Mouse (Mus musculus): ENCODE results near the gene Tubb4b. TPM values are rescaled to one million over a fixed set of nuclear protein-coding genes. Genes with fewer than 3 reads are reported as not detected.
A peak's percentile ranks its signal among the peaks of the same experiment; 100 is the strongest.

Gene Tubb4b
- total and polyA plus RNA-seq, 3 experiments, result 183 to 1,037 (median 979) TPM

DNA sequence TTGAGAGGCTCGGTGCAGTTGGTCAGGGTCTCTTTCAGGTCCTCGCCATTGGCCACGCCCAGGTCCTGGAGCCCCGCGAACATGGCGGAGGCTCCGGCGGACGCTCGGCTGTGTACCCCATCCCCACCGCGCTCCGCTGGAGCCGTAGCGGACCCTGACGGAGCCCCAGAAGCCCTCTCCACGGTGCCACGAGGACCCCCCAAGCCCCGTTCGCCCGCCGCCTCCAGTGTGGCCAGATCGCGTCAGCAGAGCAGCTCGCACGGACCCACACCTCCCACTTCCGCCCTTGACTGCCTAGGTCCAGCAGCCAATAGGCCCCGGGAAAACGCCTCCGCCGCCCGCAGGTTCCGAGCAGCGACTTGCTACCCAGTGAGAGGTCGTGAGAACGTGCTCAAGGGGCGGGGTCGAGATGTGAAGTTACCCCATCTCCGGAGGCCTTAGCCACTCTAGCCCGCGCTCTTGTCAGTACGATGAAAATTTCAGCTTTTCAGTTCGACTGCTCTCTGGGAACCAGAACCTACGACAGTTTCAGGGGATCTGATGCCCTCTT is 13.3 kb downstream of the Tubb4b start, which contains the start of gene Nelfb (continued):
- peak; percentile 58; the same call in 1 of the 2 replicates for TF ChIP-seq GABPA (IDR thresholded peaks at IDR 0.05; ENCODE audit: low read depth, low read length)
- peak; percentile 65; the same call in 1 of the 2 replicates for TF ChIP-seq E2F4 (IDR thresholded peaks at IDR 0.05; ENCODE audit: borderline replicate concordance, low read depth, low read length)
- TF ChIP-seq GATA1 (IDR thresholded peaks at IDR 0.05; ENCODE audit: low read depth, low read length), result no peak
- no peak for TF ChIP-seq MAFK (IDR thresholded peaks at IDR 0.05; ENCODE audit: borderline replicate concordance, low read depth, low read length)
- peak; percentile 56; the same call in 1 of the 2 replicates for TF ChIP-seq POLR2AphosphoS2 (IDR thresholded peaks at IDR 0.05; ENCODE audit: low read length)
- TF ChIP-seq TCF12 (IDR thresholded peaks at IDR 0.05; ENCODE audit: low read depth, low read length), result peak; percentile 72
- TF ChIP-seq RAD21 (IDR thresholded peaks at IDR 0.05; ENCODE audit: low read depth, low read length), result no peak
- peak; percentile 83 to 96 for TF ChIP-seq POLR2A (IDR thresholded peaks at IDR 0.05; ENCODE audit: control insufficient read depth in 1 of 2, insufficient read depth in 1 of 2, low read depth in 1 of 2, low read length in 2 of 2, poor library complexity in 1 of 2)
- peak; percentile 94 for TF ChIP-seq HCFC1 (IDR thresholded peaks at IDR 0.05; ENCODE audit: low read depth, low read length)
- TF ChIP-seq TAL1 (IDR thresholded peaks at IDR 0.05; ENCODE audit: low read length), result no peak
- no peak for TF ChIP-seq MYB (IDR thresholded peaks at IDR 0.05; ENCODE audit: low read depth, low read length)
- no peak for TF ChIP-seq MEF2A (IDR thresholded peaks at IDR 0.05; ENCODE audit: extremely low read depth, insufficient replicate concordance, low read depth, low read length, poor library complexity, severe bottlenecking)
- peak; percentile 90; the same call in 1 of the 2 replicates for TF ChIP-seq MXI1 (IDR thresholded peaks at IDR 0.05; ENCODE audit: low read depth, low read length)
- no peak for TF ChIP-seq CHD1 (IDR thresholded peaks at IDR 0.05; ENCODE audit: low read depth, low read length)
- TF ChIP-seq USF2 (IDR thresholded peaks at IDR 0.05; ENCODE audit: borderline replicate concordance in 1 of 2, insufficient read depth in 1 of 2, low read depth in 1 of 2, low read length in 2 of 2), result no peak

- Histone ChIP-seq H3K4me1 (ENCODE audit: control insufficient read depth in 1 of 2, insufficient read depth in 2 of 2, low read length in 2 of 2) (peaks cover 6 to 17% of the 10 kb centered on the region in 2 experiments), H3K27ac (ENCODE audit: control insufficient read depth, low read depth, low read length) (peak overlapping the region; percentile 76), H3K4me3 (ENCODE audit: control insufficient read depth in 1 of 2, insufficient read depth in 1 of 2, low read depth in 2 of 2, low read length in 2 of 2) (peak overlapping the region; percentile 69 to 97), H3K36me3 (ENCODE audit: control insufficient read depth in 1 of 2, insufficient read depth in 2 of 2, low read length in 2 of 2) (peaks cover 2 to 11% of the 10 kb centered on the region in 2 experiments), H3K79me2 (ENCODE audit: control insufficient read depth, insufficient read depth, low read length, poor library complexity) (peaks cover 21% of the 10 kb centered on the region), H3K9me3 (replicated peaks; ENCODE audit: insufficient read depth, low read length) (no peaks in the 10 kb centered on the region), H3K27me3 (ENCODE audit: control insufficient read depth in 1 of 2, insufficient read depth in 2 of 2, low read length in 2 of 2) (no peaks in the 10 kb centered on the region), H3K9ac (ENCODE audit: control insufficient read depth, low read depth, low read length, poor library complexity, severe bottlenecking) (peak overlapping the region; percentile 93)
- DNase-seq (ENCODE audit: low read depth, low spot score), result no peak
- no peak for TF ChIP-seq ELF1 (IDR thresholded peaks at IDR 0.05; ENCODE audit: low read depth, low read length)
- TF ChIP-seq HCFC1 (IDR thresholded peaks at IDR 0.05; ENCODE audit: low read depth, low read length), result no peak
- 0 out of 2 replicates have a peak, but pooled peaks have one; percentile 43 for TF ChIP-seq UBTF (IDR thresholded peaks at IDR 0.05; ENCODE audit: borderline replicate concordance, insufficient read depth, low read depth, low read length)
Observed at GRCm38 (mm10) chr2:25210686-25211085, 13.8 kb downstream of the Tubb4b start.
